Mouse (Mus musculus) intestine, postnatal 0 days (tissue): ENCODE data around the gene Btbd9. TPM values are rescaled to one million over a fixed set of nuclear protein-coding genes. Genes with fewer than 3 reads are reported as not detected.
A peak's percentile ranks its signal among the peaks of the same experiment; 100 is the strongest.

Source experiments
- ATAC-seq: fragments of 200-750 bp; cut with Nextera tagmentation; 2 replicates; pipeline ENCODE4 v1.8.0; 2017; ENCODE audit warnings: mild to moderate bottlenecking, moderate TSS enrichment, moderate library complexity
- H3K27ac ChIP-seq: fragments of 300-500 bp; sonication (generic); 2 replicates; pipeline ENCODE4 v1.5.1; 2014; ENCODE audit warnings: mild to moderate bottlenecking, low read depth, low read length, moderate library complexity
- H3K27me3 ChIP-seq: fragments of 300-500 bp; sonication (generic); replicated peaks from 2 replicates; pipeline ENCODE4 v1.6.1; 2014; ENCODE audit warnings: low read length, mixed read lengths; ENCODE audit not compliant: control insufficient read depth, insufficient read depth
- H3K36me3 ChIP-seq: fragments of 300-500 bp; sonication (generic); 2 replicates; pipeline ENCODE4 v1.6.1; 2014; ENCODE audit warnings: mild to moderate bottlenecking, moderate library complexity; ENCODE audit not compliant: control insufficient read depth, insufficient read depth
- H3K4me1 ChIP-seq: fragments of 300-500 bp; sonication (generic); replicated peaks from 2 replicates; pipeline ENCODE4 v1.6.1; 2014; ENCODE audit warnings: antibody characterized with exemption, low read length, mixed read lengths; ENCODE audit not compliant: control insufficient read depth, insufficient read depth
- H3K4me2 ChIP-seq: fragments of 300-500 bp; sonication (generic); replicated peaks from 2 replicates; pipeline ENCODE4 v1.6.1; 2014; ENCODE audit warnings: low read depth, mild to moderate bottlenecking, moderate library complexity
- H3K4me3 ChIP-seq: fragments of 300-500 bp; sonication (generic); 2 replicates; pipeline ENCODE4 v1.5.1; 2014; ENCODE audit warnings: low read depth, low read length
- H3K9ac ChIP-seq: fragments of 300-500 bp; sonication (generic); 2 replicates; pipeline ENCODE4 v1.6.1; 2014; ENCODE audit warnings: mild to moderate bottlenecking, low read depth, low read length
- H3K9me3 ChIP-seq: fragments of 300-500 bp; sonication (generic); 2 replicates; pipeline ENCODE4 v1.6.1; 2016; ENCODE audit warnings: mixed run types; ENCODE audit not compliant: control insufficient read depth
- CTCF ChIP-seq: sonication (generic); IDR thresholded peaks from 2 replicates; pipeline ENCODE4 v1.5.1; 2016; ENCODE audit warnings: low read depth, mild to moderate bottlenecking, control low read depth, antibody characterized with exemption, moderate library complexity
- WGBS: fragments of 180-500 bp; shearing (Covaris S2); extraction: QIAGEN DNeasy Blood & Tissue Kit; methylation state at CpG from one replicate; pipeline ENCODE4 v1.1.7; 2014; 5-methylcytosine and 5-hydroxymethylcytosine counted together
- polyA plus RNA-seq: library from polyadenylated mRNA; unstranded; fragments of >200 nt; fragmentation: Nextera tagmentation; extraction: Ambion mirVana; gene quantifications from 2 replicates; pipeline ENCODE4 v1.2.1, GENCODE M21; 2015

The Btbd9 gene
- polyA plus RNA-seq, 1 experiment from 2014 or later: 35.9 TPM

DNA sequence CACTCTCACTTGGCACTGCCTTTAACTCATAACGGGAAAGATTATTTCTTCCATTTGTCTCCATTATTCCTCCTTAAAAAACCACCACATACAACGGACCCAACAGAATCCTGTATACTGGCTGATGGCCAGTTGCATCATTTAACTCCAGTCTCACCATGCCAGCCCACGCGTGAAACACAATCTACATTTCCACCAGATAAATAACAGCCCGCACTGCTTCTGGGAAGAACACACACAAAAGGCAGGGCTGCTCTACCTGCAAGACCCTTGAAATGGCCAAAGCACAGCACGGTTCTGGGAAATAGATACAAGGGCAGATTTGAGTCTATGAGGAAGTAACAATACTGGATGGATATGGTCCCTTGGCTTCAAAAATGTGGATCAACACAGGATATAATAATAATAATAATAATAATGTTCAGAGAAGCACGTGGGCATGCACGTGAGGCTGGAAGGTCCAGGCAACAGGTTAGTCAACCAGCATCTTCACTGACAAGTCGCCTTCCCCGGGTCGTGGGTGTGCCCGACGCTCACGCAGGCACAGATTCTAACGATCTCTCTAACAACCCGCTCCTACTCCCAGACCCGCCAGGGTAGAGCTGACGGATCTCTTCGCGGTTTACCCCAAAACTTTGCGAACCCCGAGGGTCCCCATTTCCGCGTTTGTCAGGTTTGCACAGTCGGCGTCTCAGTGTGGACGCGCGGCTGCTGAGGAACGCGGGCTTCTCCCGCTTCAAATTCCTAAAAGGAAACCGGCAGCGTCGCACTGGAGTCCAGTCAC lies 975 bp downstream of the Btbd9 start:
- TF ChIP-seq CTCF: no peak
- H3K27ac ChIP-seq: peak overlapping the region; percentile 83
- peak overlapping the region; percentile 89 for H3K4me3 ChIP-seq
- H3K4me1 ChIP-seq: peaks cover 11% of the 10 kb centered on the region; the same call in 1 of the 2 replicates
- peak; percentile 12; the same call in 1 of the 2 replicates for ATAC-seq
- H3K36me3 ChIP-seq: no peaks in the 10 kb centered on the region
- 4% methylated on average over 35 of the region's 35 CpGs for WGBS
- peak overlapping the region; percentile 85 for H3K4me2 ChIP-seq
- peak overlapping the region; percentile 74 for H3K9ac ChIP-seq
- no peaks in the 10 kb centered on the region for H3K27me3 ChIP-seq
- no peaks in the 10 kb centered on the region for H3K9me3 ChIP-seq

DNA sequence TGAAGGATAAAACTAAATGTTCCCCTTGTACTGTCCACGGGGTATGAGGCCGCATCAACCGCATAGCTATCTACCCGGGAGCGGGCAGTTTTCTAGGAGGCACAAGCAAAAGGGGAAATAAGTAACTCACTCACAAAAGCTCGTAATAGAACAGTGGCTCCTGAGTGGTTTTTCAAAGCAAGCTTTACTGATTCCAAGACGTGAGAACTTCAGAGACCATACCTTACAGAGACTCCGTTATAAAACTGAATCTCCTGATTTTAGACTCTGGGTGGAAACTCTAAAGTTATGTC lies 1.6 kb downstream of the Btbd9 start:
- Histone ChIP-seq H3K9me3 (no peaks in the 10 kb centered on the region), H3K27ac (no peak overlapping the region), H3K4me1 (peaks cover 14% of the 10 kb centered on the region; the same call in 1 of the 2 replicates), H3K9ac (no peak overlapping the region), H3K4me3 (no peak overlapping the region), H3K4me2 (peak overlapping the region; percentile 85; the same call in 1 of the 2 replicates), H3K27me3 (no peaks in the 10 kb centered on the region), H3K36me3 (no peaks in the 10 kb centered on the region)
- TF ChIP-seq CTCF: no peak
- 52% methylated on average over 8 of the region's 8 CpGs for WGBS
- ATAC-seq: no peak

DNA sequence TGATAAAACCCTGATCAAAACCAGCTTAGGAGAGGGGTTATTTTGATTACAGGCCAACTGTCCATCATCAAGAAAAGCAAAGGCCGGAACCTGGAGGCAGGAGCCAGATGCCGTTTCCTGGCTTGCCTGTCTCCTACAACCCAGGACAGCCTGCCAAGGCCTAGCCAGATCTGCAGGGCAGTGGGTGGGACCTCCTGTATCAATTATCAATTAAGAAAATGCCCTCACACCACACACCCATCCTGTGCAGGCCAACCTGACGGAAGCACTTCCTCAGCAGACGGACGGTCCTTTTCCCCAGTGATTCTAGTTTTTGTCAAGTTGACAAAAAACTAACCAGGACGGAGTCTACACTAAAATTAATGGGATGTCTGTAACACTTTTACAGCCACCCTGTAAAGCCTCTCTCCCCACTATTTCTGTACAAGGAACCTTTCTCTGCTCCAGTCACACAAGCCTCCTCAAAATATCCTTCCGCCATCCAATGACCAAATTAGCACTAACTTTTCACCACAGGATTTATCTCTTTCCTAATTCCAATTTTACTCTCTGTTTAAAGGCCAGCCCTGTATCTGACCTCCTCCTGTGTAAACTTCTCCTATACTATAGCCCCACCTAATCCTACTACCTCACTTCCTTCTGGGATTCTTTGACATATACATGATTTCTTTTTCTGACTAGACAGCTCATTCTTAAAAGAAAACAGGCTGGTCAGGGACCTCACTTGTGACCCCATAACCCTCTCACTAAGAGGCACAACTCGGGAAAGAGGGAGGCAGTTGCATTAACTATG lies 2.1 kb downstream of the Btbd9 start:
- no peak overlapping the region for H3K27ac ChIP-seq

DNA sequence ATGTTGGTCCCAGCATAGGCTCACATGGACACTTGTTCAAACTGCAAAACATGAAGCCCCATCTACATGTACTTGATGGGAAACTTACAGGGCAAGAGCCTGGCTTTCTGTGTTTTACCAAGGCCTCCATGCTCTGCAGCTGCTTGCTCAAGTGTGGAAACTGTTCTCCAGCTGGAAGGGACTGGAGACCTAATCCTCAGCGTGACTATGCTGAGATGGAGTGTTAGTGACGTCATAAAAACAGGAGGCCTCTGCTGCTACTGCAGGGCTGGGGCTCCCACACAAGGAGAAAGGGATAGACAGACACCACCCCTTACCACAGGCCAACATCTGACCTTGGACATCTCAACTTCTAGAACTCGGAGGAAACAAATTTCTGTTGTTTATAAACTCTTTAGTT lies 5.3 kb downstream of the Btbd9 start:
- peaks cover 10% of the 10 kb centered on the region; the same call in 1 of the 2 replicates for H3K4me1 ChIP-seq
- no peak overlapping the region for H3K27ac ChIP-seq
- no peaks in the 10 kb centered on the region for H3K27me3 ChIP-seq
- no peak for ATAC-seq
- no peak for TF ChIP-seq CTCF
- no peak overlapping the region for H3K9ac ChIP-seq
- H3K36me3 ChIP-seq: no peaks in the 10 kb centered on the region
- 29% methylated on average over 3 of the region's 3 CpGs for WGBS
- no peaks in the 10 kb centered on the region for H3K9me3 ChIP-seq
- H3K4me2 ChIP-seq: no peak overlapping the region
- no peak overlapping the region for H3K4me3 ChIP-seq

More for the DNA sequence above, 2.1 kb downstream of the Btbd9 start:
- H3K9me3 ChIP-seq: no peaks in the 10 kb centered on the region
- TF ChIP-seq CTCF: no peak
- H3K36me3 ChIP-seq: no peaks in the 10 kb centered on the region
- ATAC-seq: no peak
- peak overlapping the region; percentile 85; the same call in 1 of the 2 replicates for H3K4me2 ChIP-seq
- 75% methylated on average over 8 of the region's 8 CpGs for WGBS
- H3K4me1 ChIP-seq: peaks cover 14% of the 10 kb centered on the region; the same call in 1 of the 2 replicates
- H3K9ac ChIP-seq: no peak overlapping the region
- H3K4me3 ChIP-seq: no peak overlapping the region
- no peaks in the 10 kb centered on the region for H3K27me3 ChIP-seq

DNA sequence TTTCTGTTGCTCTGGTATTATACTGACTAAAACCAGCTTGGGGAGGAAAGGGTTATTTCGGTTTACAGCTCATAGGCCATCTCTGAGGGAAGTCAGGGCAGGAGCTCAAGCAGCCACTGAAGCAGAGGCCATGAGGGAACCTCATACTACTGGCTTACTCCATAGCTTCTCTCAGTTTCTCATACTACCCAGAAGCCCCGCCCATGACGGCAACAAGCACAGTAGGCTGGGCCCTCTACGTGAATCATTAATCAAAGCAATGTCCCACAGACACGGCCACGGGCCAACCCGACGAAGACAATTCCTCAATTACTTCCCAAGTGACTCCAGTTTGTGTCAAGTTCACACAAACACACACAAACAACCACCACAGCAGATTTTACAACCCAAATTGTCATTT lies 6.1 kb downstream of the Btbd9 start:
- Histone ChIP-seq H3K27me3 (no peaks in the 10 kb centered on the region), H3K27ac (0 out of 2 replicates have a peak overlapping the region, but pooled peaks have one; percentile 28), H3K9me3 (no peaks in the 10 kb centered on the region), H3K9ac (no peak overlapping the region), H3K36me3 (no peaks in the 10 kb centered on the region), H3K4me3 (no peak overlapping the region), H3K4me1 (peaks cover 9% of the 10 kb centered on the region; the same call in 1 of the 2 replicates), H3K4me2 (no peak overlapping the region; the same call in 1 of the 2 replicates)
- ATAC-seq: peak; percentile 76
- TF ChIP-seq CTCF: no peak
- WGBS: 17% methylated on average over 8 of the region's 8 CpGs

DNA sequence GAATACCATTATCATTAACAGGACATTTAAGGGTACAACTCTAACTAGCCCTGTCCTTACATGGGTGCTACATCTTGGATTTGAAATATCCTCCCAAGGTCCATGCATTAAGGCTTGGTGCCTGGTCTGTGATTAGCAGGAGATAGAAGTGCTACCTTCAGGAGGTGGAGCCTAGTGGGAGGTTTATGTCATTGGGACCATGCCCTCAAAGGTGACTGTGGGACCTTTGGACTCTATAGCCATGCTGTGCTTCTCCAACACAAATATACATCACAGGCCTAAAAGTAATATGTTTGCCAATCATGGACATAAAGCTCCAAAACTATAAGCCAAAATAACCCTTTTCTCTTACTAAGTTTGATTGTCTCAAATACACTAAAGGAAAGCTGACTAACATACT lies 7.8 kb downstream of the Btbd9 start:
- Histone ChIP-seq H3K4me3 (no peak overlapping the region), H3K4me2 (no peak overlapping the region), H3K9me3 (no peaks in the 10 kb centered on the region), H3K9ac (no peak overlapping the region), H3K27me3 (no peaks in the 10 kb centered on the region), H3K4me1 (peaks cover 3% of the 10 kb centered on the region; the same call in 1 of the 2 replicates), H3K27ac (no peak overlapping the region), H3K36me3 (no peaks in the 10 kb centered on the region)
- no peak for TF ChIP-seq CTCF
- no peak for ATAC-seq
